Mouse (Mus musculus): ENCODE measurements around the gene Panx1.

The Panx1 gene

DNA sequence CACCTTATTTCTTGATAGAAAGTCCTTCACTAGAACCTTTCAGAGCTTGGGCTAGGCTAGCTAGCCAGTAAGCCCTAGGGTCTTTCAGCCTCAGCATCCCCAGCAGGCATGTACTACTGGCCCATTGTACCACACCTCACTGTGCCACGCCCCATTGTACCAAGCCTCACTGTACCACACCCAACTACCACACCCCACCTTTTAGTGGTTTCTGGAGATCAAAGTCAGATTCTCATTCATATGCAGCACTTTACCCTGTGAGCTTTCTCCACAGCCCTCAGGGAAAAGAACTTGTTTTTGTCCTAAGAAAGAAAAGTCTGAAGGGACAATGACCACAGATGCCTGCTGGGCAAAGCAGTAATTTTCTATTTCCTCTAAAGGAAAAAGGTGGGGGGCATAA lies 22.2 kb downstream of the Panx1 start:
- DNase-seq (ENCODE audit: low spot score in 2 of 2) = no peak

DNA sequence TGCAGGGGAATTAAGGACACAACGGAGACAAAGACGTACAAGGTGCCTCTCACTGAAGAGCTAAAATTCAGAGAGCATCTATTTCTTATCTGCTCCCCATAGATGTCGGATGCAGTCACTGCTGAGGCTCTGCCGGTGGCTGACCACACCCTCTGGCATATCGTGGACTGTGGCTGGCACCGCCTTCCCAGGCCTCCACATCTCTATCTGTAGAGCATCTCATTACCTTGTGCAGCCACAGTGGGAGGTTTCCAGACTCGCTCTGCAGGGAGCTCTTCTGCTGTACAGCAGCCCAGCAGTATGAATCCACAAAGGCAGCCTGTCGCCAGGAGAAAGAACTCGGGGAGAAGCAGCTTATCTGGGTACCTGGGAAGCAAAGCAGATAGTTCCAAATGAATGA lies 24.1 kb downstream of the Panx1 start:
- DNase-seq (ENCODE audit: low spot score in 2 of 2) = no peak

DNA sequence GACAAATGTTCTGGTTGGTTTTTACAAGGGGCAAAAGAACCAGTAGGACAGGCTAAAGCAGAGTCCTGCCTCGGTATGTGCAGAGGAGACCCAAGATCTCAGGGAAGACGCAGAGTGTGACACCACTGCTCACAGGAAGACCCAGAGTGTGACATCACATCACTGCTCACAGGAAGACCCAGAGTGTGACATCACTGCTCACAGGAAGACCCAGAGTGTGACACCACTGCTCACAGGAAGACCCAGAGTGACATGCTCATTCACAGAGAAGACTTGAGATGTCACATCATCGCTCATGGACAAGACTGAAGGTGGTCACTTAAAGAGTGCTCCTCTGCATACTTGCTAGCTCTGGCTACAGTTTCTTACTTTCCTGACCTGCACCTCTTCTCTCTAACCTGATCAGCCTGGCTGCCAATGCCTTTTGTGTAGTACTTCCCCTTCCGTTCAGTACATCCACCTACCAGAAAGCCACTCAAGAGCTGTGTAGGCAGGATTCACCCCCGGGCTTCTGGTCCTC lies 24.7 kb downstream of the Panx1 start:
- no peak for DNase-seq (ENCODE audit: low spot score in 2 of 2)

DNA sequence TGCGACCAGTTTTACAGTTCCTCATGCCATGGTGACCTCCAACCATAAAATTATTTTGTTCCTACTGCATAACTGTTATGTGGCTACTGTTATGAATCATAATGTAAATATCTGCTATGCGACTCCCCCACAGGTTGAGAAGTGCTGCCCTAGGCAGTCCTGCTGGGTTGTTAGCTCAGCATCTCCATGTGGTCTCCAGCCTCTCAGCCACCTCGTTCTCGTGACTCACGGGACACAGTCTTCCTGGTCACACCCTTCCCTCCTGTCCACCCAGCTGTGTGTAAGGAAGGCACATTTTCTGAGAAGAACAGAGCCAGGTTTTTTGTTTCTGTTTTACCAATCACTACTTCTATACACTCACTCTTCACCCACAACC lies 26.5 kb downstream of the Panx1 start:
- DNase-seq (ENCODE audit: low spot score in 2 of 2) = no peak

DNA sequence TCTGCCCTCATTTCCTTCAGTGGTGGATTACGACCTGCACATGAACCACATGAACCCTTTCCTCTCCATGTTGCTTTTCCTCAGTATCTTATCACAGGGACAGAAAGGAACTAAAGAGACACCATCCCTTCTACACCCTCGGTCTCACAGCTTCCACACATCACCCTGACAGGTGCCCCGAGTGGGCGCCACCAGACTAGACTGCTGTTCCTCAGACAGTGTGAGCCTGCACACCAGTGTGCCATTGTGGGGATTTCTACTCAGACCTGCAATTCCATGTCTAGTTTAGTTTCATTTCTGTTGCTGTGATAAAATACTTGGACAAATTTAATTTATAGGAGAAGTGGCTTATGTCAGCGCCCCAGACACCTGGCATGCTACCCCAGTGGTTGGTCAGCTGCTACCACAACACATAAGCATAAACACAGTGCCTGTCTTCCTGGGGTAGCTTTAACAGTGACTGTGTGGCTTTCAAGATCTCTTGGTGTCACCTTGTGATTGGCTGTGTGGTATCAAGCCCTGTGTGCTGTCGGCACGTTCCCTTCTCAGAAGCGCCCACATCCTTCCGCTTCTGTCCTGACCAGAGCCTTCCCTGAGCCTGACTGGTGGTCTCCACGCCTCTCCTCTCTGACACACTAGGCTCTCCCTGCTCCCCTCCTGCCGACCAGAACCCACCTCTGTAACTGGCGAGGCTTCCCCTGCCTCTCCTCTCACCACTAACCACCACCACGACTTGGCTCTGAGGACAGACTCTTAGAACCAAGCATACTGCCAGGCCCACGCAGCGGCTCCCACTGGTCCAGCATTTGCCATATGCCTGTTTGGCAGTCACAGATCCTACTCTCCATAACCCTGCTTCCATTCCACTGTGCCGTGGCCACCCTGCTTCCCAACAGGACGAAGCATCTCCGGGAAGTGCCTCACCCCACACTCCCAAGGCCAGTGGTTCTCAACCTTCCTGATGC lies 27.2 kb downstream of the Panx1 start:
- DNase-seq (ENCODE audit: low spot score in 2 of 2) = no peak

DNA sequence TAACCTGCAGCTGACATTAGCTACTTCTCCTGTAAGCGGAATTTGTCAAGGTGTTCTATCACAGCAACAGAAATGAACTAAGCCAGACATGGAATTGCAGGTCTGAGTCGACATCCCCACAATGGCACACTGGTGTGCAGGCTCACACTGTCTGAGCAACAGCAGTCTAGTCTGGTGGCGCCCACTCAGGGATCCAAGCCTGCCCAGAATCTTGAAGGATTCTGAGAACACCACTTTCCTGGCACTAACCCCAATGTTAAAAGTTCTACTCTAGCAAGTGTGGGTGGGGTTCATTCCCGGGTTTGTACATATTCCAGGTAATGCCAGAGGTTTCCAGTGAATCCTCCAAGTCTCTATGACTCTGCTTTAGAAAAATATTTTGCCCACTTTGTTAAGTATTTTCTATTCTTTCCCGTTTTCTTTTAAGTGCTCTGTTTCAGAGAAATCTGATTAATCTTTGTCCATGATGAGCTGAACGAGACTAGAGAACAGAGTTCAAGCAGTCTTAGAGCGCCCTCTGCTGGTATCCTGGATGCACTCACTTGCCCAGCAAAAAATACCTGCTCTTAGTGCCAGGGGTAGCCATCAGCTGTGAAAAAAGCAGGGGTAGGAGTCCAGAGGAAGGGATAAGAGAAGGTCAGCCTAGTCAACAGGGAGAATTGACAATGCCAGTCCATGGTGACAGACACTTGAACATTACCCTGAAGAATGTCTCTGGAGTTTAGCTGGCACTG lies 29.9 kb downstream of the Panx1 start:
- peak; percentile 49 to 73 for DNase-seq (ENCODE audit: low spot score in 2 of 2)

DNA sequence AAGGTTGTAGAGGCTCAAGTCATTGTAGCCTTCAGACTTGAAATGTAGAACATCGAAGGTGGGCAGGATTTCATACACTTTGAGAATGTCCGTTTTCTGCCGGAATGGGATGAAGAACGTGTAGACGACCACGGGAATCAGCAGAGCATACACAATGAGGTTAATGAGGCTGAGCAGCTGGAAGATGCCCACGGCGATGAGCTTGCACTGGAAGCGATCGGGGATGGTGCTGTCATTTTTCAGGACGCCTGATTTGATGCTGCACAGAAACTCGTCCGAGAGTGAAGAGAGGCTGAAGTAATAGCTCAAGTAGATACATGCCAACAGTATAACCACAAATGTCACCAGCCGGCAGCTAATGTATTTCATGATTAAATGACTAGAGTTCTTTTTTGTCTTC lies 37.7 kb downstream of the Panx1 start:
- no peak for DNase-seq (ENCODE audit: low spot score in 2 of 2)

DNA sequence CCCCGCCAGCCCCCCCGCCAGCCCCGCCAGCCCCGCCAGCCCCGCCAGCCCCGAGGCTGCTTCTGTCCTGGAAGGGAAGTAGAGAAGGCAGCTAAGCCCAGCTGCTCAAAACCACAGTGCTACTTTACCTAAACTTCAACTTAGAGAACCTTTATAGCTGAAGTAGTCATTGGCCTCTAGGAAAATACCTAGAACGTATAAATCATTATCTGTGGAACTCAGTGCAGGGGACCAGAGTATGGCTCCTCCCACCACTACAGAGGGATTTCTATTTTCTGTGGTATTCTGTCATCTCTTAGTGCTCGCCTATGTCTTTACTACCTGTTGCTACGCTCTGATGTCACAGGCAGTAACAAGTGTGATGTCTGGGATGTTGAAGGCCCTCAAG lies 41.0 kb downstream of the Panx1 start:
- no peak for DNase-seq (ENCODE audit: low spot score in 2 of 2)

DNA sequence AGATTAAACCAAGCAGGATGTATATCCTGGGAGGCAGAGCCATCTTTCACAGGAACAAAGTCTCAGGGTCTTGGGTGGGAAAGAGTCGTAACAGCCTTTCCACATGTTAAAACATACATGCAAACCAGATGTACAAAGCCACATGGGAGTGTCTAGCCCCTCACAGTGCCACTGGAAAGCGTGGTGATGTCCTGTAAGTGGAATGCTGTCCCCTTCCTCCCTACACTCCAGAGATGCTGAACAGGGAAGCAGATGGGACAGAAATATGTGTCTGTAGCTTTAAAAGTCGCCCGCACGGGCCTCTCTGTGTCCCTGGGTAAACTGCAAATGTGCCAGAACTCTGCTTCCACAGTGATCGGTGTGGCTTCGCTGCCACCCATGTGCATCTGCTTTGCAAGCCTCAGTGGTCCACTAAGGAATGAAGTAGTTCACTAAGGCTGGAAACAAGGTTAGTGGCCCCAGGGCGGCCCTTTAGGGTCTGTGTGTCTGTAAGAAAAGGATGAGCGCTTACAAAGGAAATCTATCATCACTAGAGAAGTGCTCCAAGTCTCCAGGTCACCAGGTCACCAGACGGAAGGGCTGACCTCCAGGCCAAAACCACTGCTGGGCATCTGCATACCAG lies 41.5 kb downstream of the Panx1 start:
- DNase-seq (ENCODE audit: low spot score in 2 of 2) = no peak

DNA sequence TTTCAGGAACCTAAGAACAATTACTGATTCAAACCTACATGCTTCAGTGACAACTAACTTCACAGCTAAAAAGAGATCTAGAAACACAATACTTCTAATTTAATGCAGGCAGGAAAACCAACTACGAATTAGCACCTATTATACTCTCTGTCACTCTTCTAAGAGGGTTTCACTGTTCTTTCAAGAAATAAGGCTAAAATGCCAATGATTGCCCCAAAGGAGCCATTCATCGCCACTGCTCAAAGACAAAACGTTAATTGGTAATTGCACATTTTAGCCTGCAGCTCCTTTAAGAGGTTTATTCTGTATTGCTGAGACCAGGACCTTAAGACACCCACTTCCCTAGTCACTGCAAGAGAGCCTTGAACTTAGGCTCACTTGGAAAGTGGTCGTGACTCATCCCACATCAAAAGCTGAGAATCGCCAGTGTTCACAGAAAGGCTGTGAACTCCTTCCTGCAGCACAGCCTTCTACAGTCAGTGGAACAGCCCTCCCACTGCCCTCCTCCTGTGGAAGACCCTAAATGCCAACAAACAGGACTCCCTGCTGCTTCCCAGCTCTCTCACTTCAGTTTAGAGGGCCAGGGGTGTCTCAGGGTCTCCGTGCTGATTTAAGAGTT lies 42.2 kb downstream of the Panx1 start:
- DNase-seq (ENCODE audit: low spot score in 2 of 2) = no peak

DNA sequence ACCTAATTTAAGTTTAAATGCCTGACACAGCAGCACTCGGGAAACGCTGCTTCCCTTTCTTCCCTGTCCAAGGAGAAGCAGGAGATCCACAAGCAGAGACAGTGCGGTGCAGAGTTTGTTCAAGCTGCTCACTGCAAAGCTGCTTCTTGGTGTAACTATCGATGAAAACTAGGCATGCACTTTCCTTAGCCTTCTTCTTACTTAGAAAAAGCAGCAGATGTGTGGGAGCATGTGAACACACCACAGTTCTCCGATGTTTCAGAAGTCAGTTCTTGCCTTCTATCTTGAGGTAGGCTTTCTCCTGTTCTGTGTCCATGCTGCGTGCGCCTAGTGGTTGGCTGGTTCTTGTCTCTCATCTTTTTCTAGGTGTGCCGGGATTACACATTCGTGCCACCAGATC lies 46.5 kb downstream of the Panx1 start:
- no peak for DNase-seq (ENCODE audit: low spot score in 2 of 2)

DNA sequence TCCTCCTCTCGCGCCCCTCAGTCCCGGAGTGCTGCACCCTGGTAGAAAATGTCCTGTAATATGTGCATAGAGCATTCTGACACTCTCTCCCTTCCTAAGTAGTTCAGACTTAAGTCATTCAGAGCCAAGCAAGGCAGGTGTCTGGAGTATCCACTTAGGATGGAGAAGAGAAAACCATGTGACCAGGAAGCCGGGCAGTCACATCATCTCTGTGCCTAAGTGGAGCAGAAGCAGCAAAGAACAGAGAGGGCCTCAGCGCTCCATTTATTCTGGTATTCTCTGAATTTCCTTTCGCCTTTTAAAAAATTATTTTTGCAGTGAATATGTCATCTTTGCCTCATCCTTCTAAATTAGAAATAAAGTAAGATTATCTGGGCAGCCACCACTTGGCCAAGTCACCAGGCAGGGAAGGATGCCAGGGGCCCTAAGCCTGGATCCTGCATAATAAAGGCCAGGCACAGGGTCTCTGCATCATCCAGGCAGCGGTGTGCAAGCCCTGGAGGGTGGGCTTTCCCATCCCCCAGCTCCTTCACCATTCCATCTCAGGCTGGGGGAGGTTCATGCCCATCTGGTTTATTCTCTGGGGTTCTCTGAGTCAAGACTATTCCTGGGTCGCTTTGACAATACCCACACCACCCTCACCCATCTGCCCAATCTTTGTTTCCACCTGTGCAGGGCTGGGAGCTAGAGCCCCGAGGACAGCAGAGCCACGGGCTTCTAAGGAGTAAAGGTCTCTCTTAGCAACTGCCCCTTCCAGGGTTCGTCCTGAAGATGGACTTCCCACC lies 47.8 kb downstream of the Panx1 start:
- DNase-seq (ENCODE audit: low spot score in 2 of 2) = no peak

DNA sequence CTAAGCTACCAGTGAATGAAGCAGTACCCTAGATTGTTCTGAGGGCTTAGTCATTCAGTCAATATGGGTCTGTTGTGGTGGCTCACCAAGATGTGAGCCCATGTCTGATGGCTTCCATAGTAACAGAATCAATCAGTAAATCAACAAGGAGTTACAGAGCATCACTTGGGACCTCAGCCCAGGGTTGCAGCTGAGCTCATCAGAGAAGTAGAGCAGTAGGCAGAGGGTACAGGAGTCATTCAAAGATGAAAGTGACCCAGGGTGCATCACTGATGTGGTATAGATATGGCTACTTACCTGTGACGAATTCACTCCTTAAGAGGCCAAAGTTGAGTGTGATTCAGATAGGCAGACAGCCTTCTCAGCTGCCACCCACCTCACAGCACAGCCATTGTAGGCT lies 49.8 kb downstream of the Panx1 start:
- no peak for DNase-seq (ENCODE audit: low spot score in 2 of 2)

DNA sequence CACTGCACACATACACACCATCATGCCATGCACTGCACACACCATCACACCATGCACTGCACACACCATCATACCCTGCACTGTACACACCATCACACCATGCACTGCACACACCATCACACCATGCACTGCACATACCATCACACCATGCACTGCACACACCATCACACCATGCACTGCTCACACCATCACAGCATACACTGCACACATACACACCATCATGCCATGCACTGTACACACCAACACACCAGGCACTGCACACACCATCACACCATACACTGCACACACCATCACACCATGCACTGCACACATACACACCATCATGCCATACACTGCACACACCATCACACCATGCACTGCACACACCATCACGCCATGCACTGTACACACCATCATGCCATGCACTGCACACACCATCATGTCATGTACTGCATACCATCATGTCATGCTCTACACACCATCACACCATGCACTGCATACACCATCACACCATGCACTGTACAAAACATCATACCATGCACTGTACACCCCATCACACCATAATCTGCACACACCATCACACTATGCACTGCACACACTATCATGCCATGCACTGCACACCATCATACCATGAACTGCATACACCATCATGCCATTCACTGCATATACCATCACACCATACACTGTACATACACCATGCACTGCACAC lies 56.5 kb downstream of the Panx1 start:
- no peak for DNase-seq (ENCODE audit: low spot score in 2 of 2)

DNA sequence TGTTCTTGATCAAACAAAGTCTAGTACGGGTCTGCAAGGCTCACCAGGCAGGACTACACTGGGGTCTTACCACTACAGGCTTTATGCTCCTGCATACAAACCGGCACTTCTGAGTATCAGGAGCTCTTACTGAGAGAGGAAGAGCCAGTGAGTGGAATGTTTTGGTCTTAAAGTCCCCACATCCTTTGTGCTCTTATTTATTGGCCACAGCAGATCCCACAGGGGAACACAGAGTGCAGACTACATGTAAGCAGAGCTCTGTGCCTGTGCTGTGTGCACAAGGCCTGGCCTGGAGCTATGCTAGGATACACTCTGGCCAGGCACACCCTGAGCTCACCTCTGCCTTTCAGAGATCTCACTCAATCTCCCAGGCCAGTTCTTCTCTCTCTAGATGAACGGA lies 62.1 kb downstream of the Panx1 start:
- DNase-seq (ENCODE audit: low spot score in 2 of 2) = no peak

DNA sequence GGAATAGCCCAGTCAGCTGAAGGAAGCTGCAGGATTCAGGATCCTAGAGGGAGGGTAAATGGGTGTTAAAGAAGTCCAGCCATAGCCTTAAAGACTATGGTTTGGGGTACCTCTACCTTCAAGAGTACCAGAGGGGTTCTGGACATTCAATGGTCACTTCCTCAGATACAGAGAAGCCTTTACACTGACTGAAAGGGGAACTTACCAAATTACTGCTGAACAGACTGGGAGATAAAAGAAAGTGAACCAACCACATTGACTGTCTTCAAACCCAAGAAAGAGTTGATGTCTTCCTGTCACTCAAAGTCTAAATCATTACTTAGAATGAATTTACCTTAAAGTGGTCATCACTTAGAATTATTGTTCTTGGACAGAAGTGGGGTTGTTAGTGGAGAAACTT lies 62.6 kb downstream of the Panx1 start:
- no peak for DNase-seq (ENCODE audit: low spot score in 2 of 2)

DNA sequence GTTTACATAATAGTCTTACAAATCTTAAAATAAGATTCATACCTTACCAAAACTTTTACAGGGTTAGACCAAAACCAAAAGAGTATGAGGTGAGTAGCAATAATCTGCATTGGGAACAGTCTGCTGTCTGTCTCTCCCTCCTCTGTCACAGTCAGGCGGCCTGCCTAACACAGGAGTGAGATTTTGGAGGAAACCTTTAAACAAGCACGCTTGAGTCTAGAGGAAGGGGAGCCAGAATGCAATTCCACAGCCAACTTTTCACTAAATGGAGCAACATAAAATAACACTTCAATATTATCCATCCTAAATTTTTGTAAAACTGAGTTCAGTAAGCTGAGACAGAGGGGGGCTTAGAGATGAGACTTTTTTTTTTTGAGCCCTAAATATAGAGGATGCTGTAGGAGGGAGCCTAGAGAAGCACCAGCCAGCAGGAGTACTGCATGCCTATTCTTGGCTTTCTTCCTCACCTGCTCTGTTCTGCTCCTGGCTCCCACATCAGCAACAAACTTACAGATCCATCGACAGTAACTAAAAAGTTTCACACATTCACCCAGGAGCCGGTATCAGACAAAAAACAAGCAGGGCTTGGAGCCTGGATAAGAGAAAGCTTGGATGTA lies 63.6 kb downstream of the Panx1 start:
- DNase-seq (ENCODE audit: low spot score in 2 of 2) = peak in 1 of 2 experiments; percentile 17

DNA sequence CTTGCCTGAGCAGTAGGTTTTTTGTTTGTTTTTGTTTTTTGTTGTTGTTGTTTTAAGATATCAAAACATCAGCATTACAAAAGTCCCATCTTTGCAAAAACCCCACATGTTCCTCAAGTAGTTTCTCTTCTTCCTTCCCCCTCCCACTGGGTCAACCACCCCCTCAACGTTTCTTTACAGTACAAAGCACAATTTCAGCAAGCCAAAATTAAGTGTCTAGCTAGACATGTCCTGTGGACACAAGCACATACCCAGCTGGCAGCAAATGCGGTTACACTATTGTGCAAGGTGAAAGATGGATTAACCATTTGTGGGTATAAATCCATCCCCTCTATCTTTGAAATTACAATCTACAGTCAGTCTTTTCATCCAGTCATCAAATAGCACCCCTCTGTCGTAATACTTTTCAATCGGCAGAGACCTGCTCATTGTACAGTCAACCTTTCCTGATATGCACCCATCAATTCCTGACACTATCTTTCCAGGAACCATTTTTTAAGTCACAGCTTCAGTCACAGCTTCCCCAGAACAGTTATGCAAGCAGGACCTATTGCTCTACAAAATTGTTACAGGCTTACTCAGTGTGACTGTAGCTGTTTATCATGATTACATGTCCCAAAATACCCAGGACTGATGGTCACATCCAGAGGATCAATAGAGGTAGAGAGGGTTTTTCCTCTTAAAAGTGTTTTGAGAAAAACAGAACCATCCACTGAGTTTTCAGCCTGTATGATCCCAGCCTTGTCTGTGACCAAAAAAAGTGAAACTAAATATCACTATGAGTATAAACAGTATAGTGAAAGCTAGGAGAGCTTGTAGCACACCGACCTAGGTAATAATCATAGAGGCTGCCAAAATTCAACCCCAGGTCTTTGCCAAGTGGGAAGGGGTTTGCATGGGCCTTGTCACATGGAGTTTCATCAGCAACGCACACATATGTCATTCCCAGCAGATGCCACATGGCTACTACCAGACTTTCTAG lies 70.7 kb downstream of the Panx1 start:
- no peak for DNase-seq (ENCODE audit: low spot score in 2 of 2)

DNA sequence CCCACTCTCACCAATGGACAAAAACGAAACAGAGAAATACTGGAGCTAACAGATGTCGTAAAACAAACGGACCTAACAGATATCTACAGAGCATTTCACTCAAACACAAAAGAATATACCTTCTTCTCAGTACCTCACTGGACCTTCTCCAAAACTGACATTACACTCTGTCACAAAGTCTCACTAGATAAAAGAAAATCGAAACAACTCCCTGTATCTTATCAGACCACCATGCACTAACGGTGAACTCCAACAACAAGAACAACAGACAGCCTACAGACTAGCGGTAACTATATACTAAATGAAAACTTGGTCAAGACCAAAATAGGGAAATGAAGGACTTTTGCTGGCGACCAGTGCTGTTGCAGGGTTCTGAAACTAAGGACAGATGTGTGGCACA lies 71.5 kb downstream of the Panx1 start:
- DNase-seq (ENCODE audit: low spot score in 2 of 2) = no peak

All from frontal cortex, postnatal 14 days (tissue).